Mouse (Mus musculus): Measurements from ENCODE around the gene Pnrc2. TPM values are rescaled to one million over a fixed set of nuclear protein-coding genes. Genes with fewer than 3 reads are reported as not detected.
A peak's percentile ranks its signal among the peaks of the same experiment; 100 is the strongest.

The Pnrc2 gene
- total RNA-seq, 2 experiments from 2014 or later: 104 to 111 TPM

GRCm38 (mm10) chr4:135870227-135871023 lies 3.2 kb downstream of the Pnrc2 start:
- DNase-seq: no peak

- no peak for DNase-seq
Measured at GRCm38 (mm10) chr4:135868996-135869395, 4.7 kb downstream of the Pnrc2 start.

- no peak for DNase-seq
Measured at GRCm38 (mm10) chr4:135857597-135858186, 16.0 kb downstream of the Pnrc2 start.

- peak; percentile 66 to 76 for DNase-seq
Measured at GRCm38 (mm10) chr4:135856223-135857091, 17.2 kb downstream of the Pnrc2 start.

- DNase-seq: peak; percentile 96 to 98
Measured at GRCm38 (mm10) chr4:135855536-135856222, 18.0 kb downstream of the Pnrc2 start, which contains the start of gene Srsf10. Srsf10 (plus strand) TSS chr4:135855747.

GRCm38 (mm10) chr4:135855080-135855479 lies 18.6 kb downstream of the Pnrc2 start:
- DNase-seq: peak in 1 of 2 experiments; percentile 27

GRCm38 (mm10) chr4:135854630-135855029 lies 19.0 kb downstream of the Pnrc2 start:
- no peak for DNase-seq

- no peak for DNase-seq
Measured at GRCm38 (mm10) chr4:135853987-135854546, 19.6 kb downstream of the Pnrc2 start.

GRCm38 (mm10) chr4:135851942-135852341 lies 21.7 kb downstream of the Pnrc2 start:
- no peak for DNase-seq

GRCm38 (mm10) chr4:135850411-135851095 lies 23.1 kb downstream of the Pnrc2 start:
- DNase-seq: no peak

GRCm38 (mm10) chr4:135847581-135847980 lies 26.1 kb downstream of the Pnrc2 start:
- DNase-seq: peak; percentile 82 to 83

GRCm38 (mm10) chr4:135844400-135844799 lies 29.2 kb downstream of the Pnrc2 start:
- DNase-seq: no peak

GRCm38 (mm10) chr4:135839293-135840011 lies 34.2 kb downstream of the Pnrc2 start:
- no peak for DNase-seq

GRCm38 (mm10) chr4:135838925-135839292 lies 34.7 kb downstream of the Pnrc2 start:
- DNase-seq: no peak

GRCm38 (mm10) chr4:135834124-135834717 lies 39.4 kb downstream of the Pnrc2 start:
- no peak for DNase-seq

- DNase-seq: no peak
Measured at GRCm38 (mm10) chr4:135833301-135834123, 40.1 kb downstream of the Pnrc2 start.

GRCm38 (mm10) chr4:135832070-135832469 lies 41.6 kb downstream of the Pnrc2 start:
- DNase-seq: no peak

- peak; percentile 85 to 90 for DNase-seq
Measured at GRCm38 (mm10) chr4:135828491-135828890, 45.2 kb downstream of the Pnrc2 start.

GRCm38 (mm10) chr4:135824254-135824653 lies 49.4 kb downstream of the Pnrc2 start:
- DNase-seq: no peak

Data from adrenal gland, postnatal 36 days (tissue).